Mouse (Mus musculus) G1E (cell line): ENCODE data around the gene Cog5.

Experiments used
- CTCF ChIP-seq: IDR thresholded peaks from 2 replicates; pipeline ENCODE4 v1.5.1; 2012; ENCODE audit warnings: low read depth, low read length, inconsistent platforms, mixed read lengths
- GATA1 ChIP-seq: IDR thresholded peaks from 2 replicates; pipeline ENCODE4 v1.6.1; 2012; ENCODE audit warnings: borderline replicate concordance, low read length, inconsistent platforms, mixed read lengths
- TAL1 ChIP-seq: conservative IDR thresholded peaks from 2 replicates; pipeline ENCODE4 v1.6.1; 2012; ENCODE audit warnings: low read depth, low read length, inconsistent platforms, mixed read lengths

DNA sequence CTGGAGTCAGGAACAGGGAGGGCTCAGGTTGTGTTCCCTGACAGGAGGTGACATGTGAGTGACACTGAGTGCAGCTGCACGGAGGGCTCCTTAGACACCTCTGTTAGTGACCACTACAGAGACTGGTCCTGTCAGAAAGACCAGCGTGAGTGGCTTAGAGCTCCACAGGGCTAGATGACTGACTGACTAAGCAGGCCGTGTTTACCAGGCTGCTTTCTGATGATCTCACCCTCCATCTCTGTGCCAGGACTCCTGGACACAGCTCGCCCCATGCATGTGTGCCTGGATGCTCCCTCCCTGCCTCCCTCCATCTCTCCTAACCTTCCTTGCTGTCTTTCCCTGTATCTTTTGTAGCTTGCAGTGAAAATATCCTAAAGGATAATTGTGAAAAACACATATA is 258.9 kb downstream of the Cog5 start:
- TF ChIP-seq CTCF, result no peak
- no peak for TF ChIP-seq GATA1
- TF ChIP-seq TAL1, result no peak
